Mouse (Mus musculus) thymus, postnatal 25 days (tissue): ENCODE data around the gene Ncbp2.

Source experiments
- DNase-seq: peaks from one replicate; pipeline ENCODE4 v3.0.0; 2022

The Ncbp2 gene

GRCm38 (mm10) chr16:31948345-31948774, at the start of gene Ncbp2, which contains the start of gene 0610012G03Rik:
Gene Ncbp2 (plus strand): TSS chr16:31948513.
Gene 0610012G03Rik (minus strand): TSS chr16:31948494.
- DNase-seq = peak; percentile 96

GRCm38 (mm10) chr16:31898546-31899326, 49.6 kb upstream of the Ncbp2 start:
- no peak for DNase-seq

GRCm38 (mm10) chr16:31901886-31902285, 46.4 kb upstream of the Ncbp2 start:
- no peak for DNase-seq

- DNase-seq = no peak
These were observed 45.1 kb upstream of the Ncbp2 start for GRCm38 (mm10) chr16:31903239-31903638.

GRCm38 (mm10) chr16:31905331-31905730, 43.0 kb upstream of the Ncbp2 start:
- DNase-seq = peak; percentile 11

- no peak for DNase-seq
These were observed 42.2 kb upstream of the Ncbp2 start for GRCm38 (mm10) chr16:31905891-31906825.

GRCm38 (mm10) chr16:31906896-31907295, 41.4 kb upstream of the Ncbp2 start:
- peak; percentile 7 for DNase-seq

- DNase-seq = no peak
These were observed 39.4 kb upstream of the Ncbp2 start for GRCm38 (mm10) chr16:31908959-31909358.

- DNase-seq = no peak
These were observed 37.9 kb upstream of the Ncbp2 start for GRCm38 (mm10) chr16:31910281-31910847.

- no peak for DNase-seq
These were observed 30.5 kb upstream of the Ncbp2 start for GRCm38 (mm10) chr16:31917776-31918175.

- DNase-seq = peak; percentile 58
These were observed 30.0 kb upstream of the Ncbp2 start for GRCm38 (mm10) chr16:31918248-31918724.

GRCm38 (mm10) chr16:31924368-31924767, 23.9 kb upstream of the Ncbp2 start:
- no peak for DNase-seq

GRCm38 (mm10) chr16:31926091-31926490, 22.2 kb upstream of the Ncbp2 start:
- DNase-seq = no peak

- no peak for DNase-seq
These were observed 21.6 kb upstream of the Ncbp2 start for GRCm38 (mm10) chr16:31926547-31927182.

- DNase-seq = no peak
These were observed 20.9 kb upstream of the Ncbp2 start for GRCm38 (mm10) chr16:31927412-31927811.

- no peak for DNase-seq
These were observed 17.0 kb upstream of the Ncbp2 start for GRCm38 (mm10) chr16:31931330-31931729.

- DNase-seq = no peak
These were observed 16.1 kb upstream of the Ncbp2 start for GRCm38 (mm10) chr16:31932255-31932654.

GRCm38 (mm10) chr16:31932840-31933697, 15.2 kb upstream of the Ncbp2 start:
- DNase-seq = peak; percentile 85

- peak; percentile 18 for DNase-seq
These were observed 14.4 kb upstream of the Ncbp2 start, which contains the start of gene Pigz for GRCm38 (mm10) chr16:31933751-31934549. Gene Pigz (plus strand): TSS chr16:31933851.

GRCm38 (mm10) chr16:31934550-31935010, 13.7 kb upstream of the Ncbp2 start:
- DNase-seq = no peak
